Mouse (Mus musculus) lung, embryonic 15.5 days (tissue): ENCODE results near the gene Cd99l2. TPM values are rescaled to one million over a fixed set of nuclear protein-coding genes. Genes with fewer than 3 reads are reported as not detected.

ENCODE experiments used
- ATAC-seq: fragments of 200-750 bp; cut with Nextera tagmentation; 2 replicates; pipeline ENCODE4 v1.8.0; 2017; ENCODE audit warnings: moderate number of reproducible peaks, borderline replicate concordance; ENCODE audit not compliant: low FRiP score, low TSS enrichment; ENCODE audit errors: extremely low read depth
- H3K27ac ChIP-seq: fragments of 300-500 bp; sonication (generic); 2 replicates; pipeline ENCODE4 v1.5.1; 2015; ENCODE audit warnings: moderate library complexity, mild to moderate bottlenecking, inconsistent platforms
- H3K27me3 ChIP-seq: fragments of 300-500 bp; sonication (generic); 2 replicates; pipeline ENCODE4 v1.6.1; 2015; ENCODE audit warnings: inconsistent platforms
- H3K36me3 ChIP-seq: fragments of 300-500 bp; sonication (generic); 2 replicates; pipeline ENCODE4 v1.6.1; 2015; ENCODE audit warnings: inconsistent platforms
- H3K4me1 ChIP-seq: fragments of 300-500 bp; sonication (generic); 2 replicates; pipeline ENCODE4 v1.6.1; 2015; ENCODE audit warnings: inconsistent platforms
- H3K4me2 ChIP-seq: fragments of 300-500 bp; sonication (generic); 2 replicates; pipeline ENCODE4 v1.6.1; 2015; ENCODE audit warnings: inconsistent platforms, mild to moderate bottlenecking, moderate library complexity
- H3K4me3 ChIP-seq: fragments of 300-500 bp; sonication (generic); 2 replicates; pipeline ENCODE4 v1.5.1; 2015; ENCODE audit warnings: mild to moderate bottlenecking, inconsistent platforms
- H3K9ac ChIP-seq: fragments of 300-500 bp; sonication (generic); 2 replicates; pipeline ENCODE4 v1.6.1; 2015; ENCODE audit warnings: inconsistent platforms
- H3K9me3 ChIP-seq: fragments of 300-500 bp; sonication (generic); 2 replicates; pipeline ENCODE4 v1.6.1; 2016; ENCODE audit warnings: inconsistent platforms
- WGBS: fragments of 180-500 bp; shearing (Covaris S2); methylation state at CpG from one replicate; pipeline ENCODE4 v1.1.7; 2015; 5-methylcytosine and 5-hydroxymethylcytosine counted together
- polyA plus RNA-seq: library from polyadenylated mRNA; unstranded; fragments of >200 nt; fragmentation: Nextera tagmentation; extraction: Ambion mirVana; gene quantifications from 2 replicates; pipeline ENCODE4 v1.2.1, GENCODE M21; 2015

Cd99l2 gene
- 31.9 and 34.8 TPM in 2 replicates for polyA plus RNA-seq

- peak; percentile 97 for ATAC-seq
- peak within 1 kb of the TSS; percentile 59 for H3K9ac ChIP-seq
- no peaks in the 10 kb centered on the region for H3K27me3 ChIP-seq
- peak within 1 kb of the TSS; percentile 69 for H3K4me2 ChIP-seq
- H3K9me3 ChIP-seq, result no peaks in the 10 kb centered on the region
- H3K36me3 ChIP-seq, result no peaks in the 10 kb centered on the region
- H3K27ac ChIP-seq, result peak within 1 kb of the TSS; percentile 89
- H3K4me1 ChIP-seq, result peaks cover 4% of the 10 kb centered on the region; the same call in 1 of the 2 replicates
- H3K4me3 ChIP-seq, result peak within 1 kb of the TSS; percentile 56
- whole genome bisulfite sequencing, result 17% methylated on average over 21 of the region's 23 CpGs
These were observed at the start of gene Cd99l2 for GRCm38 (mm10) chrX:71492634-71493278. Gene Cd99l2, minus strand, starts transcription at chrX:71492849.

GRCm38 (mm10) chrX:71540821-71541510, 48.3 kb upstream of the Cd99l2 start:
- Histone ChIP-seq H3K9me3 (no peaks in the 10 kb centered on the region), H3K27ac (no peak overlapping the region), H3K4me1 (no peaks in the 10 kb centered on the region), H3K36me3 (no peaks in the 10 kb centered on the region), H3K9ac (no peak overlapping the region), H3K4me2 (no peak overlapping the region), H3K4me3 (no peak overlapping the region), H3K27me3 (no peaks in the 10 kb centered on the region)
- 71% methylated on average over 7 of the region's 7 CpGs for WGBS
- ATAC-seq, result no peak

- 61% methylated on average over 2 of the region's 2 CpGs for WGBS
- no peak for ATAC-seq
- Histone ChIP-seq H3K9ac (no peak overlapping the region), H3K4me3 (no peak overlapping the region), H3K27ac (no peak overlapping the region), H3K4me1 (no peaks in the 10 kb centered on the region), H3K9me3 (no peaks in the 10 kb centered on the region), H3K36me3 (no peaks in the 10 kb centered on the region), H3K4me2 (no peak overlapping the region), H3K27me3 (no peaks in the 10 kb centered on the region)
These were observed 45.1 kb upstream of the Cd99l2 start for GRCm38 (mm10) chrX:71537791-71538190.

GRCm38 (mm10) chrX:71534102-71534501, 41.5 kb upstream of the Cd99l2 start:
- H3K9me3 ChIP-seq, result no peaks in the 10 kb centered on the region
- ATAC-seq, result no peak
- no peaks in the 10 kb centered on the region for H3K36me3 ChIP-seq

GRCm38 (mm10) chrX:71532635-71533034, 40.0 kb upstream of the Cd99l2 start:
- Histone ChIP-seq H3K4me3 (no peak overlapping the region), H3K36me3 (no peaks in the 10 kb centered on the region), H3K4me1 (no peaks in the 10 kb centered on the region), H3K4me2 (no peak overlapping the region), H3K27me3 (no peaks in the 10 kb centered on the region), H3K9ac (no peak overlapping the region), H3K27ac (no peak overlapping the region), H3K9me3 (no peaks in the 10 kb centered on the region)
- no peak for ATAC-seq
- WGBS, result 61% methylated on average over 3 of the region's 3 CpGs

More at GRCm38 (mm10) chrX:71534102-71534501, 41.5 kb upstream of the Cd99l2 start:
- Histone ChIP-seq H3K4me2 (no peak overlapping the region), H3K4me3 (no peak overlapping the region), H3K27ac (no peak overlapping the region), H3K4me1 (no peaks in the 10 kb centered on the region), H3K9ac (no peak overlapping the region), H3K27me3 (no peaks in the 10 kb centered on the region)
- 74% methylated on average over 5 of the region's 5 CpGs for WGBS

GRCm38 (mm10) chrX:71528646-71529045, 36.0 kb upstream of the Cd99l2 start:
- Histone ChIP-seq H3K4me3 (no peak overlapping the region), H3K36me3 (no peaks in the 10 kb centered on the region), H3K27ac (no peak overlapping the region), H3K4me1 (no peaks in the 10 kb centered on the region), H3K27me3 (no peaks in the 10 kb centered on the region), H3K9me3 (no peaks in the 10 kb centered on the region), H3K9ac (no peak overlapping the region), H3K4me2 (no peak overlapping the region)
- ATAC-seq, result peak; percentile 67; the same call in 1 of the 2 replicates
- WGBS, result 28% methylated on average over 6 of the region's 6 CpGs

GRCm38 (mm10) chrX:71528150-71528549, 35.5 kb upstream of the Cd99l2 start:
- Histone ChIP-seq H3K9me3 (no peaks in the 10 kb centered on the region), H3K36me3 (no peaks in the 10 kb centered on the region), H3K4me3 (no peak overlapping the region), H3K4me1 (no peaks in the 10 kb centered on the region), H3K27me3 (no peaks in the 10 kb centered on the region), H3K9ac (no peak overlapping the region), H3K4me2 (no peak overlapping the region), H3K27ac (no peak overlapping the region)
- 55% methylated on average over 3 of the region's 3 CpGs for WGBS
- no peak for ATAC-seq

GRCm38 (mm10) chrX:71527461-71527860, 34.8 kb upstream of the Cd99l2 start:
- no peak overlapping the region for H3K27ac ChIP-seq
- H3K36me3 ChIP-seq, result no peaks in the 10 kb centered on the region
- H3K27me3 ChIP-seq, result no peaks in the 10 kb centered on the region
- H3K4me1 ChIP-seq, result no peaks in the 10 kb centered on the region
- no peak overlapping the region for H3K4me3 ChIP-seq
- 100% methylated on average over 1 of the region's 1 CpGs for WGBS
- no peak overlapping the region for H3K9ac ChIP-seq
- no peaks in the 10 kb centered on the region for H3K9me3 ChIP-seq
- no peak overlapping the region for H3K4me2 ChIP-seq
- no peak for ATAC-seq

GRCm38 (mm10) chrX:71525593-71526299, 33.1 kb upstream of the Cd99l2 start:
- Histone ChIP-seq H3K4me1 (no peaks in the 10 kb centered on the region), H3K27ac (no peak overlapping the region), H3K4me2 (no peak overlapping the region), H3K9ac (no peak overlapping the region), H3K27me3 (no peaks in the 10 kb centered on the region), H3K9me3 (no peaks in the 10 kb centered on the region), H3K4me3 (no peak overlapping the region), H3K36me3 (no peaks in the 10 kb centered on the region)
- ATAC-seq, result no peak
- WGBS, result 47% methylated on average over 3 of the region's 3 CpGs

GRCm38 (mm10) chrX:71524310-71524709, 31.7 kb upstream of the Cd99l2 start:
- 57% methylated on average over 2 of the region's 2 CpGs for WGBS
- Histone ChIP-seq H3K9me3 (no peaks in the 10 kb centered on the region), H3K27ac (no peak overlapping the region), H3K4me2 (no peak overlapping the region), H3K4me3 (no peak overlapping the region), H3K9ac (no peak overlapping the region), H3K4me1 (no peaks in the 10 kb centered on the region), H3K27me3 (no peaks in the 10 kb centered on the region), H3K36me3 (no peaks in the 10 kb centered on the region)
- ATAC-seq, result no peak

- H3K27me3 ChIP-seq, result no peaks in the 10 kb centered on the region
- H3K9ac ChIP-seq, result no peak overlapping the region
- H3K4me3 ChIP-seq, result no peak overlapping the region
- no peak overlapping the region for H3K27ac ChIP-seq
- no peak overlapping the region for H3K4me2 ChIP-seq
- H3K4me1 ChIP-seq, result no peaks in the 10 kb centered on the region
- no peaks in the 10 kb centered on the region for H3K9me3 ChIP-seq
- ATAC-seq, result no peak
- no peaks in the 10 kb centered on the region for H3K36me3 ChIP-seq
- 88% methylated on average over 3 of the region's 3 CpGs for WGBS
These were observed 30.2 kb upstream of the Cd99l2 start for GRCm38 (mm10) chrX:71522889-71523288.

GRCm38 (mm10) chrX:71519252-71519651, 26.6 kb upstream of the Cd99l2 start:
- ATAC-seq, result no peak
- Histone ChIP-seq H3K9ac (no peak overlapping the region), H3K4me3 (no peak overlapping the region), H3K27ac (no peak overlapping the region), H3K4me1 (no peaks in the 10 kb centered on the region), H3K36me3 (no peaks in the 10 kb centered on the region), H3K9me3 (no peaks in the 10 kb centered on the region), H3K4me2 (no peak overlapping the region), H3K27me3 (no peaks in the 10 kb centered on the region)
- 80% methylated on average over 4 of the region's 4 CpGs for WGBS
